Mouse (Mus musculus): Measurements from ENCODE around the gene Teddm1a. TPM values are rescaled to one million over a fixed set of nuclear protein-coding genes. Genes with fewer than 3 reads are reported as not detected.

Teddm1a gene
- polyA plus RNA-seq, 2 experiments from 2014 or later = 0.48 TPM; not detected in 1

DNA sequence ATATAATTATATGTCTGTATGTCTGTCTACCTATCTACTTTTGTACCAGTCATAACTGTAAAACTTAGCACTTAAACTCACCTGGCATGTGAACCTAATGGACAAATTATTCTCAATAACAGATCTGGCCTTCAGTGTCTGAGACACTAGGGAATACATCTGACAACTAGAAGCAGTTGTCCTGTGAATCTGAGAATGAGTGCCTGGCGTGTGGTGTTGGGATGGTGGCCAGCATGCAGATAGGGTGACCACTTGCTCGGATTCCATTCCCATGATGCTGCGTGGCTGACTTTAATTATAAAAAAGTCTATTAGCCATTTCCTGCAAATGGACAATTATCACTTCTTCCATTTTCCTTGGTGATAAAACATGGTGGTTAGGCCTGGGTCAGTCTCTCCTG lies 14.3 kb downstream of the Teddm1a start:
- no peak for ATAC-seq

DNA sequence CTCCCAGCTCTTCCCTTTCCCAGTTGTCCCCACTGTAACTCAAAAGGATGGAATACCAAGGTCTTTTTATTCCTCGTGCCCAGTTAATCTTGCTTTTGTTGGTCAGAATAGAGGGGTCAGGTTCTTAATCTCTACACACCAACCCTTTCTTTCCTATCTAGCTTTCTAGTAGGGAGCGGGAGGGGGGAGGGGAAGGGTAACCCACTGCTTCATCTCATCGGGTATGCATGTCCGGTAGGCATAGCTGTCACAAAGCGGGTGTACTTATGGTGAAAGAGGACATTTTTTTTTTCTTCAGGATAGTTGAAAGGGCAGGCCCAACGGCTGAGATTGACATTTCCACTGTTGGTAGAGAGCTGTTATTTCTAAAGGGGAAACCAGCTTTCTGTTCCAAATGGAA lies 16.7 kb downstream of the Teddm1a start:
- no peak for ATAC-seq

GRCm38 (mm10) chr1:153908741-153909140 lies 17.2 kb downstream of the Teddm1a start:
- no peak for ATAC-seq

DNA sequence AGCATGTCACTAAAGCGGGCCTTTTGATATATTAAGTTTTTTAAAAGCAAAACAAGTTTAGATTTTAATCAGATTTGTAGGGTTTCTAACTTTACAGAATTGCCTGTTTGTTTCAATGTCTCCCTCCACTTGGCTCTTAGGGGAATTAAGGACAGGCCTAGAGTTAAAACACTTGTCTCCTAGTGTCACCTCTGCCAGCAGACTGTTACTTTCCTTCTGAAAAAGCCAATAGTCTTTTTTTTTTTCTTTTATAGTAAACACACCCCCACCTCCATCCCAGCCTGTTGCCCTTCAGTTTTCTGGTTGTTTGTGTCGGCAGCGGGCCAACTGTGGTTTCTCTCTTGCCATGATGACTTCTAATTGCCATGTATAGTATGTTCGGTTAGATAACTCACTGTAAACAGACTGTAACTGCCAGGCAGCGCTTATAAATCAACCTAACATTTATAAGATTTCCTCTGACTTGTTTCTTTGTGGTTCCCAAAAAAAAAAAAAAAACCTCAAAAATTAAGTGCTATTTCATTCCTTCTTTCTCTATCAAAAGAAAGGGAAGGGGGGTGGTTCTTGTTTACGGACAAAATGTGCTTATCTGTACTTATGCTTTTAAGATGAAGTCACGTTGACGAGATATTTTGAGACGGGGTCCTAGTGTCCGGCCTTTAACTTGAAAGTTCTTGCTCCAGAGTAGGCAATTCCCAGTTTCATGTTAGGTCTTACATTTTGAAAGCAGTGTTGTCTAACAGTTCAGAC lies 17.8 kb downstream of the Teddm1a start:
- ATAC-seq = no peak

- no peak for ATAC-seq
Measured at GRCm38 (mm10) chr1:153909963-153910291, 18.4 kb downstream of the Teddm1a start.

DNA sequence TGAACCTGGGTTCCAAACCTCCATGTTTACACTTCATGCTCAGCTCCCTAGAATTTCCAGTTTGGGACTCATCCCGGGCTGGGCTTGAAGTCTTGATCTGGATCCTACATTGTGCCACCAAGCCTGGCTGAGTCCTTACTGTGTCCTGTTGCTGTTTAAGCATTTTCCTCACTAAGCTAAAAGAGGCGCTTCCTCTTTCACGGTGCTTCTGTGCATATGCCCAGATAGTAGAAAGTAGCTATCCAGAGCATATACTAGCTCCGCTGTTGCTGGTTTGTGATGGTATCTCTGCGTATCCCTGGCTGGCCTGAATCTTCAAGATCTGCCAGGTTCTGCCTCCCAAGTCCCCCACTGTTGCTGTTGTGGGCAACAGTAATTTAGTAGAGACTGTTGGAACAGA lies 18.9 kb downstream of the Teddm1a start:
- ATAC-seq = no peak

- no peak for ATAC-seq
Measured at GRCm38 (mm10) chr1:153911276-153911795, 19.8 kb downstream of the Teddm1a start.

- ATAC-seq = no peak
Measured at GRCm38 (mm10) chr1:153913869-153914268, 22.3 kb downstream of the Teddm1a start.

DNA sequence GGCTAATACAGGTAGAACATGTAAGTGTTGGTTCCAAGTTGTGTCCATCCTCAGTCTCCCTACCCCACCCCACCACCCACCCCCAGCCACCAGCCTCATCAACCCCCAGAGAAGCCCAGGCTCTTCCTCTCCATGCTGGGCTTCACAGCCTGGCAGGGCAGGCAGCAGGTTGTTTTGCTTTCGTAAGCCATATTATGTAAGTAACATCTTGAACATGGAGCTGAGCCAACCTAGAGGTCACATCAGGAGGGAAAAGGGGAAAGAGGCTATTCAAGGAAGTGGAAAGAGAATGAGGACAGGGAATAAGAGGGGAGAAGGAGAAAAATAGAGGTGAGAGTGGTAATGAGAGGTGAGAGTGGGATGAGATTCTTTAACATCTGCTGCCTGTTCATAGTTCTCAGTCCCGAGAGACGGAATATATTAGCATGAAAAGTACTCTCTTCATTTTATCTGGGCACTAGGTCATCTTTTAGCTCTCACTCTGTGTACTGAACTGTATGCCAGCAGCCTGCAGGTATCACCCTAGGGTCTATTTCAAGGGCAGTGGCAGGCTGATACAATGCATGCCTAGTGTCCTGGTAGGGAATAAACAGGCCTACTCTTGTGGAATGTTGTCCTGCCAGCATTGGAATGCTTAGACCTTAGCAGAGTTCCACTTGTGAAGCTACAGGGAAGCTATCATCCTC lies 27.1 kb downstream of the Teddm1a start:
- no peak for ATAC-seq

GRCm38 (mm10) chr1:153921642-153922041 lies 30.1 kb downstream of the Teddm1a start:
- ATAC-seq = no peak

GRCm38 (mm10) chr1:153922571-153923021 lies 31.1 kb downstream of the Teddm1a start:
- no peak for ATAC-seq

- no peak for ATAC-seq
Measured at GRCm38 (mm10) chr1:153924395-153925385, 33.1 kb downstream of the Teddm1a start.

- ATAC-seq = no peak
Measured at GRCm38 (mm10) chr1:153930431-153930830, 38.9 kb downstream of the Teddm1a start.

DNA sequence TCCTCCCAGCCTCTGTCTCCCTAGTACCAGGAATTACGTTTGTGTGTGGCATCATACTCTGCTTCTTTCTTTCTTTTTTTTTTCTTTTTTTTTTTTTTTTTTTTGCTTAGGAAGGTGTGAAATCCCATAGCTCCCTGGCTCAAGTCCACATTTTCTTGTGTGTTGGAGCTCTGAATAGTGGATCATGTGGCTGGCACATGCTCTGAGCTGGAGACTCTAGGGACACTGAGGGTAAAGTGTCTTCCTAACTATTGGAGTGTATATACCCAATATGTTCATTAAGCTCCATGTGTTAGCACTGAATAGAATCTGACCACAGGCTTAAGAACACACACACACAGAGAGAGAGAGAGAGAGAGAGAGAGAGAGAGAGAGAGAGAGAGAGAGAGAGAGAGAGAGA lies 42.2 kb downstream of the Teddm1a start:
- no peak for ATAC-seq

- ATAC-seq = no peak
Measured at GRCm38 (mm10) chr1:153935844-153936380, 44.4 kb downstream of the Teddm1a start.

GRCm38 (mm10) chr1:153937025-153937424 lies 45.5 kb downstream of the Teddm1a start:
- ATAC-seq = no peak

GRCm38 (mm10) chr1:153940986-153941385 lies 49.4 kb downstream of the Teddm1a start:
- ATAC-seq = no peak

Other genes starting within 250 kb of the Teddm1a start
- under 1 TPM in 1 of 2 experiments, not detected in 1; 0.09 TPM for gene Rgs8, start 238.7 kb upstream of the Teddm1a start, polyA plus RNA-seq (2017; shearing (Covaris generic))
- 10 to 100 TPM in 1 of 2 experiments, 1 to 10 TPM in 1; 5.6 to 27.5 TPM for gene Rgs16, start 151.4 kb upstream of the Teddm1a start, polyA plus RNA-seq (2017; shearing (Covaris generic))
- gene Rnasel, start 142.3 kb upstream of the Teddm1a start, polyA plus RNA-seq (2017; shearing (Covaris generic)) = 10 to 100 TPM; 38.6 to 49.7 TPM
- gene Rgsl1, start 47.6 kb upstream of the Teddm1a start, polyA plus RNA-seq (2017; shearing (Covaris generic)) = not detected
- gene Teddm1b, start 17.4 kb upstream of the Teddm1a start, polyA plus RNA-seq (2017; shearing (Covaris generic)) = under 1 TPM in 1 of 2 experiments, not detected in 1; 0.17 TPM
- 10 to 100 TPM; 28.1 to 28.9 TPM for gene Glul, start 8.2 kb downstream of the Teddm1a start, polyA plus RNA-seq (2017; shearing (Covaris generic))
- gene Teddm2, start 8.5 kb downstream of the Teddm1a start, polyA plus RNA-seq (2017; shearing (Covaris generic)) = under 1 TPM; 0.29 to 0.54 TPM